Mouse (Mus musculus) hindbrain, embryonic 16.5 days (tissue): Measurements from ENCODE around the gene Ift172. TPM values are rescaled to one million over a fixed set of nuclear protein-coding genes. Genes with fewer than 3 reads are reported as not detected.
"Not testable (repeated sequence)": the region's sequence is repeated elsewhere in the genome, so short reads cannot be mapped to it uniquely, and the experiment has no call there.

Experiments
- ATAC-seq: fragments of 200-750 bp; cut with Nextera tagmentation; 2 replicates; pipeline ENCODE4 v1.8.0; 2017; ENCODE audit warnings: moderate TSS enrichment, moderate library complexity
- H3K27ac ChIP-seq: fragments of 300-500 bp; sonication (generic); 2 replicates; pipeline ENCODE4 v1.5.1; 2014; ENCODE audit warnings: low read depth, mild to moderate bottlenecking, control low read depth, low read length, moderate library complexity
- H3K27me3 ChIP-seq: fragments of 300-500 bp; sonication (generic); replicated peaks from 2 replicates; pipeline ENCODE4 v1.6.1; 2014; ENCODE audit warnings: low read length; ENCODE audit not compliant: control insufficient read depth, insufficient read depth
- H3K36me3 ChIP-seq: fragments of 300-500 bp; sonication (generic); 2 replicates; pipeline ENCODE4 v1.6.1; 2014; ENCODE audit warnings: mild to moderate bottlenecking, low read length, moderate library complexity, mixed read lengths; ENCODE audit not compliant: control insufficient read depth, insufficient read depth
- H3K4me1 ChIP-seq: fragments of 300-500 bp; sonication (generic); 2 replicates; pipeline ENCODE4 v1.6.1; 2014; ENCODE audit warnings: low read depth, low read length; ENCODE audit not compliant: control insufficient read depth, insufficient read depth
- H3K4me2 ChIP-seq: fragments of 300-500 bp; sonication (generic); 2 replicates; pipeline ENCODE4 v1.6.1; 2014; ENCODE audit warnings: mild to moderate bottlenecking, low read length, control low read depth, moderate library complexity
- H3K4me3 ChIP-seq: fragments of 300-500 bp; sonication (generic); 2 replicates; pipeline ENCODE4 v1.5.1; 2014; ENCODE audit warnings: mild to moderate bottlenecking, low read length, control low read depth, moderate library complexity
- H3K9ac ChIP-seq: fragments of 300-500 bp; sonication (generic); 2 replicates; pipeline ENCODE4 v1.6.1; 2014; ENCODE audit warnings: low read depth, mild to moderate bottlenecking, control low read depth, low read length, moderate library complexity
- H3K9me3 ChIP-seq: fragments of 300-500 bp; sonication (generic); 2 replicates; pipeline ENCODE4 v1.6.1; 2014; ENCODE audit warnings: mild to moderate bottlenecking, low read length, moderate library complexity; ENCODE audit not compliant: control insufficient read depth
- WGBS: fragments of 180-500 bp; shearing (Covaris S2); extraction: QIAGEN DNeasy Blood & Tissue Kit; methylation state at CpG from one replicate; pipeline ENCODE4 v1.1.7; 2014; 5-methylcytosine and 5-hydroxymethylcytosine counted together
- polyA plus RNA-seq: library from polyadenylated mRNA; unstranded; fragments of >200 nt; fragmentation: Nextera tagmentation; extraction: Ambion mirVana; gene quantifications from 2 replicates; pipeline ENCODE4 v1.2.1, GENCODE M21; 2015

The Ift172 gene
- polyA plus RNA-seq, 1 experiment from 2014 or later: 31.5 TPM

DNA sequence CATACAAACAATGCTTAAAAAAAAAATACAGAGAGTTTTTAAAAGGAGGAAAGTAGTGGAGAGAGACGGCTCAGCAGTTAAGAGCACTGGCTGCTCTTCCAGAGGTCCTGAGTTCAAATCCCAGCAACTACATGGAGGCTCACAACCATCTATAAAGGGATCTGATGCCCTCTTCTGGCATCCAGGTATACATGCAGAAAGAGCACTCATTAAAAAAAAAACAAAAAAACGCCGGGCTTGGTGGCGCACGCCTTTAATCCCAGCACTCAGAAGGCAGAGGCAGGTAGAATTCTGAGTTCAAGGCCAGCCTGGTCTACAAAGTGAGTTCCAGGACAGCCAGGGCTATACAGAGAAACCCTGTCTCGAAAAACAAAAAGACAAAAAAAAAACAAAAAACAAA, 74.4 kb downstream of the Ift172 start:
- H3K9me3 ChIP-seq, H3K9ac ChIP-seq, H3K36me3 ChIP-seq, H3K4me2 ChIP-seq, H3K27ac ChIP-seq, ATAC-seq, H3K4me3 ChIP-seq, H3K27me3 ChIP-seq, H3K4me1 ChIP-seq: not testable (repeated sequence)
- WGBS: 94% methylated on average over 6 of the region's 6 CpGs

DNA sequence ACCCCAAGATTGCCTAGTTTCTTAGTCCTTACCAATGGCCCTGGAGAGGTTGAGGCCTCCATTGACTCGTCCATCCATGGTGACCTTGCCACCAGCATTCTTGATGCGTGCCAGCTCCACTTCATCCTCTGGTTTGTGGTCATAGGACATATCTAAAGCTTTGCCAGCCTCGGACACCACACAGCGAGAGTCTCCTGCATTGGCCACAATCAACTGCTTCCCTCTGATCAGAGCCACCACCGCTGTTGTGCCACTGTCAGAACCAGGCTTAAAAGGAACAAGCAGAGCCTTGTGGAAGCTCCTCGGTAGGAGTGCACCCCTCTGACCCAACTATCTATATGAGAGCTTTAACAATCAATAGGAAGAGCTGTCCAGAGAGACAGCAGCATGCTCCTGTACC, 86.5 kb downstream of the Ift172 start:
- no peak overlapping the region for H3K4me3 ChIP-seq
- no peaks in the 10 kb centered on the region for H3K27me3 ChIP-seq
- no peak overlapping the region for H3K4me2 ChIP-seq
- H3K4me1 ChIP-seq: peaks cover 18% of the 10 kb centered on the region
- 95% methylated on average over 6 of the region's 6 CpGs for WGBS
- no peak for ATAC-seq
- no peak overlapping the region for H3K9ac ChIP-seq
- peaks cover 49% of the 10 kb centered on the region for H3K36me3 ChIP-seq
- peaks cover 5% of the 10 kb centered on the region; the same call in 1 of the 2 replicates for H3K9me3 ChIP-seq
- no peak overlapping the region for H3K27ac ChIP-seq

DNA sequence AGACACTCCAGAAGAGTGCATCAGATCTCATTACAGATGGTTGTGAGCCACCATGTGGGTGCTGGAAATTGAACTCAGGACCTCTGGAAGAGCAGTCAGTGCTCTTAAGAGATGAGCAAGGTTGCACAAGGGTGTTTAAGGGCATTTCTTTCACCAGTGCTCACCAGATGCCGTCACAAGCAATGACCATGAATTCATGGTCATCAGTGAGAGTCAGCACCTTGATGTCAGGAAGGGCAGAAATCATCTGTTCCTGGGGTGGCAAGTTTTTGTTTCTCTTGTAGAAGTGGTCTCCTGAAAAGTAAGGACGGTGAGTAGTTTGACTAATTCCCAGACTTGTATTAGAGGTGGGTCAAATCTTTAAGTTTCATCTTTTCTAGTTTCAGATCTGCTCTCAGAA, 87.0 kb downstream of the Ift172 start:
- no peak overlapping the region for H3K4me2 ChIP-seq
- no peak overlapping the region for H3K9ac ChIP-seq
- peaks cover 18% of the 10 kb centered on the region for H3K4me1 ChIP-seq
- no peak overlapping the region for H3K4me3 ChIP-seq
- WGBS: 89% methylated on average over 2 of the region's 2 CpGs
- peaks cover 5% of the 10 kb centered on the region; the same call in 1 of the 2 replicates for H3K9me3 ChIP-seq
- no peak for ATAC-seq
- no peaks in the 10 kb centered on the region for H3K27me3 ChIP-seq
- H3K27ac ChIP-seq: no peak overlapping the region
- H3K36me3 ChIP-seq: peaks cover 54% of the 10 kb centered on the region

Other genes starting within 250 kb of the Ift172 start
- 174 and 195 TPM in 2 replicates for gene Atraid, start 242.8 kb downstream of the Ift172 start, polyA plus RNA-seq
- gene Slc5a6, start 242.2 kb downstream of the Ift172 start, polyA plus RNA-seq: 30.1 and 31.6 TPM in 2 replicates
- gene Cad, start 236.3 kb downstream of the Ift172 start, polyA plus RNA-seq: 11.6 and 16.8 TPM in 2 replicates
- not detected in 2 replicates for gene Dnajc5g, start 184.8 kb downstream of the Ift172 start, polyA plus RNA-seq
- 44.3 and 52.7 TPM in 2 replicates for gene Slc30a3, start 182.9 kb downstream of the Ift172 start, polyA plus RNA-seq
- gene Trim54, start 174.4 kb downstream of the Ift172 start, polyA plus RNA-seq: 1.00 TPM in 1 of 2 replicates, not detected in the other
- gene Ucn, start 152.3 kb downstream of the Ift172 start, polyA plus RNA-seq: not detected in 2 replicates
- 56.1 and 61.1 TPM in 2 replicates for gene Mpv17, start 136.9 kb downstream of the Ift172 start, polyA plus RNA-seq
- 2.1 and 2.2 TPM in 2 replicates for gene Gm29609, start 111.2 kb downstream of the Ift172 start, polyA plus RNA-seq
- 51.6 and 63.2 TPM in 2 replicates for gene Gtf3c2, start 111.0 kb downstream of the Ift172 start, polyA plus RNA-seq
- gene Snx17, start 97.9 kb downstream of the Ift172 start, polyA plus RNA-seq: 120 and 124 TPM in 2 replicates
- 88.5 and 91.6 TPM in 2 replicates for gene Eif2b4, start 97.7 kb downstream of the Ift172 start, polyA plus RNA-seq
- 12.3 and 14.0 TPM in 2 replicates for gene Zfp513, start 88.8 kb downstream of the Ift172 start, polyA plus RNA-seq
- gene Ppm1g, start 70.4 kb downstream of the Ift172 start, polyA plus RNA-seq: 172 and 185 TPM in 2 replicates
- 167 and 174 TPM in 2 replicates for gene Nrbp1, start 50.3 kb downstream of the Ift172 start, polyA plus RNA-seq
- 0.41 TPM in 1 of 2 replicates, not detected in the other for gene Gm9970, start 49.9 kb downstream of the Ift172 start, polyA plus RNA-seq
- gene Krtcap3, start 39.4 kb downstream of the Ift172 start, polyA plus RNA-seq: 3.1 and 3.2 TPM in 2 replicates
- 102 and 105 TPM in 2 replicates for gene Fndc4, start 5.0 kb upstream of the Ift172 start, polyA plus RNA-seq
- 0.25 and 0.26 TPM in 2 replicates for gene Gckr, start 6.3 kb upstream of the Ift172 start, polyA plus RNA-seq
- gene Zfp512, start 161.3 kb upstream of the Ift172 start, polyA plus RNA-seq: 112 and 122 TPM in 2 replicates
- 0.09 TPM in 1 of 2 replicates, not detected in the other for gene 4930548H24Rik, start 194.6 kb upstream of the Ift172 start, polyA plus RNA-seq
- 85.4 and 92.1 TPM in 2 replicates for gene Gpn1, start 203.6 kb upstream of the Ift172 start, polyA plus RNA-seq
- 30.3 and 34.4 TPM in 2 replicates for gene Slc4a1ap, start 235.9 kb upstream of the Ift172 start, polyA plus RNA-seq
- 22.0 and 23.2 TPM in 2 replicates for gene Supt7l, start 236.7 kb upstream of the Ift172 start, polyA plus RNA-seq